Mouse (Mus musculus) hindlimb bud, embryonic 11.5 days (tissue): ENCODE results near the gene E130308A19Rik.

Source experiments
- DNase-seq: peaks from one replicate; pipeline ENCODE4 v3.0.0-alpha.2; 2012; ENCODE audit warnings: low read depth, low spot score; ENCODE audit errors: extremely low spot score

Gene E130308A19Rik

DNA sequence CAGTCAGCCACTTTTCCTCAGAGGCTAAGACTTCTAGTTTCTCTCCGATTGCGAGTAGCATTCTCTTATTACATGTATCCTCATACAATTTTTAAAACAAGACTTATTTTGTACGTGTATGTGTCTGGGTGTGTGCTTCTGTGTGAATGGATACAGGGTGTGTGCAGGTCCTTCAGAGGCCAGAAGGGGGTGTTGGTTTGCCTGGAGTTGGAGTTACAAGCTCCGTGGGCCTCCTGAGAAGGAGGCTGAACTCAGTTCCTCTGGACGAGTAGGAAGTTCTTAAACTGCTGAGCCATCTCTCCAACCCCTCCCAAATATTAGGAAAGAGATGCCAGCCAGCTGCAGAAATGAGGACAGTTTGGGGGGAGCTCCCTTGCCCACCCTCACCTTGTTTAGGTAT lies 182.4 kb downstream of the E130308A19Rik start:
- DNase-seq: no peak
